Mouse (Mus musculus) small intestine, adult 2 months (tissue): ENCODE measurements around the gene Fcgr1.

Source experiments
- CTCF ChIP-seq: fragments of 200-500 bp; IDR thresholded peaks from 2 replicates; pipeline ENCODE4 v1.5.1; 2012; ENCODE audit warnings: low read depth, mild to moderate bottlenecking, control low read depth, inconsistent platforms, low read length, moderate library complexity, mixed read lengths; ENCODE audit not compliant: insufficient replicate concordance, insufficient read length; ENCODE audit errors: extremely low read depth
- POLR2A ChIP-seq: fragments of 200-500 bp; IDR thresholded peaks from 2 replicates; pipeline ENCODE4 v1.6.1; 2012; ENCODE audit warnings: low read depth, mild to moderate bottlenecking, control low read depth, inconsistent platforms, low read length, moderate library complexity

DNA sequence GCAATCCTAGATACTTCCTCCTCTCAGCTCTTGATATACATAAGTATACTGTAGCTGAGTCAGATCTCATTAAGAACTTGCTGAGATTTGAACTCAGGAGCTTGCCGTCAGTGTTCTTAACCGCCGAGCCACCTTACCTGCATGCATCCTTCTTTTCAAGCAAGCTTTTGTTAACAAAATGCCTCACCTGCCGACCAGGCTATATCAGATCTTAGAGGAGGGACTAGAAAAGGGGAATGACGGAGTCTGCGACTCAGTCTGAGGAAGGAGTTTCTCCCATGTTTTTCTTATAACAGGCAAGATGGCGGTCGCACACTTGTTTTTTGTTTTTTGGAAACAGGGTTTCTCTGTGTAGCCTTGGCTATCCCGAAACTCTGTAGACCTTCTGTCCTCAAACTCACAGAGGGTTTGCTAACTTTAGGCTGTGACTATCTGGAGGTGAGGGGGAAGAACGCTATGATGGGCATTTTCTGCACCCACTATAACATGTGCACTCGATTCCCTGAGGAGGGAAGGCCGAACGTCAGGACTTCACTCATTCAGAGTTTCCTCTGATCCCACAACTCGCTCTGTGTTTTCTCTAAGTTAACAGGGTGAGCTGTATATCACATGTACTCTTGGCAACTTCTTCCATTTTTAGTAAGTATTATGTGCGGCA is 35.1 kb upstream of the Fcgr1 start:
- no peak for TF ChIP-seq POLR2A
- no peak for TF ChIP-seq CTCF
